Comparison of ENCODE assay signal across 10 mouse cellular contexts in genomic region chr2:24386158-24386963, GRCm38 (mm10). TPM values are rescaled to one million over a fixed set of nuclear protein-coding genes. Genes with fewer than 3 reads are reported as not detected.
DNase-seq lines count a peak whose midpoint lies in the region; ATAC-seq and TF ChIP-seq lines count a peak whose summit lies in the region.
"Had no signal": no experiment of that assay in that cellular context is flagged by ENCODE, and none has a peak within 500 bp of the region (broad histone marks: within the 10 kb centered on the region; RNA-seq: fewer than 3 reads in every experiment).

No protein-coding gene starts in this region.

- TF ChIP-seq EP300 in liver, embryonic 14.5 days (IDR thresholded peaks at IDR 0.05; ENCODE audit: low read depth), result no peak

- TF ChIP-seq CTCF in liver, embryonic 14.5 days (IDR thresholded peaks at IDR 0.05; ENCODE audit: low read depth), result no peak

- H3K4me2 ChIP-seq in liver, embryonic 14.5 days (ENCODE audit: low read depth), result peak overlapping the region; percentile 79
- H3K4me2 ChIP-seq: forebrain, embryonic 12.5 days had no signal

- H3K36me3 ChIP-seq in liver, embryonic 14.5 days (replicated peaks; ENCODE audit: control insufficient read depth, insufficient read depth, low read depth), result no peaks in the 10 kb centered on the region
- H3K36me3 ChIP-seq in midbrain, embryonic 10.5 days, result no peaks in the 10 kb centered on the region
- H3K36me3 ChIP-seq: forebrain, embryonic 12.5 days had no signal

- peak; percentile 39; the same call in 1 of the 2 replicates for ATAC-seq in liver, embryonic 14.5 days (ENCODE audit: insufficient read depth)

- 19% methylated on average over 21 of the region's 21 CpGs for WGBS in liver, embryonic 14.5 days (ENCODE audit: insufficient replicate concordance)
- 87% methylated on average over 21 of the region's 21 CpGs for WGBS in midbrain, embryonic 10.5 days

- no peaks in the 10 kb centered on the region for H3K9me3 ChIP-seq in liver, embryonic 14.5 days (ENCODE audit: control insufficient read depth, low read length)
- no peaks in the 10 kb centered on the region for H3K9me3 ChIP-seq in midbrain, embryonic 10.5 days (replicated peaks)
- H3K9me3 ChIP-seq: forebrain, embryonic 12.5 days had no signal

- intact Hi-C loops in left cerebral cortex, postnatal 4 days (cut with DNase I), result no loop called here

- peak overlapping the region; percentile 57 to 70 for H3K4me3 ChIP-seq in liver, embryonic 14.5 days (ENCODE audit: insufficient read depth in 1 of 2, low read depth in 2 of 2, low read length in 2 of 2)
- no peak overlapping the region for H3K4me3 ChIP-seq in midbrain, embryonic 10.5 days
- H3K4me3 ChIP-seq: forebrain, embryonic 12.5 days had no signal

- peak overlapping the region; percentile 72 for H3K9ac ChIP-seq in liver, embryonic 14.5 days (replicated peaks)
- H3K9ac ChIP-seq: forebrain, embryonic 12.5 days had no signal

- H3K27ac ChIP-seq in liver, embryonic 14.5 days, result peak overlapping the region; percentile 73
- no peak overlapping the region for H3K27ac ChIP-seq in midbrain, embryonic 10.5 days (replicated peaks)
- H3K27ac ChIP-seq: forebrain, embryonic 12.5 days had no signal

- peak; percentile 91 for DNase-seq in CD4-positive, CD25-positive, alpha-beta regulatory T cell, adult 2 months (ENCODE audit: low read depth, low spot score)
- DNase-seq in T-cell, adult 2 months (ENCODE audit: low spot score), result peak; percentile 94
- DNase-seq in liver, embryonic 14.5 days (ENCODE audit: low read depth in 3 of 3, low spot score in 3 of 3), result peak in 1 of 3 experiments; percentile 35
- DNase-seq in spleen, adult 12 weeks (ENCODE audit: low spot score), result peak; percentile 43
- no peak for DNase-seq in layer of hippocampus, postnatal 36 days
- DNase-seq in left cerebral cortex, postnatal 4 days, result no peak
- DNase-seq in midbrain, embryonic 10.5 days (ENCODE audit: low spot score), result no peak
- DNase-seq in right cerebral cortex, postnatal 4 days, result no peak
- DNase-seq: kidney, postnatal 10 days had no signal

- no peaks in the 10 kb centered on the region for H3K27me3 ChIP-seq in liver, embryonic 14.5 days (ENCODE audit: control insufficient read depth, insufficient read depth, low read length)
- no peaks in the 10 kb centered on the region for H3K27me3 ChIP-seq in midbrain, embryonic 10.5 days (ENCODE audit: low read depth, poor library complexity, severe bottlenecking)
- H3K27me3 ChIP-seq: forebrain, embryonic 12.5 days had no signal

- peaks cover 18 to 31% of the 10 kb centered on the region in 2 experiments; a peak in 3 of 4 replicates for H3K4me1 ChIP-seq in liver, embryonic 14.5 days (replicated peaks; ENCODE audit: control insufficient read depth in 2 of 2, insufficient read depth in 2 of 2, low read length in 1 of 2)
- no peaks in the 10 kb centered on the region for H3K4me1 ChIP-seq in midbrain, embryonic 10.5 days
- H3K4me1 ChIP-seq: forebrain, embryonic 12.5 days had no signal

RNA-seq across cellular contexts. Expression of gene Psd4, which starts 19.0 kb away (rescaled TPM):
- polyA plus RNA-seq in liver, embryonic 14.5 days (2012; rRNA removed), result 5.8 and 7.5 TPM in 2 replicates
- polyA plus RNA-seq in liver, embryonic 14.5 days (2014; fragmentation: Nextera tagmentation; extraction: Ambion mirVana), result 5.0 and 6.0 TPM in 2 replicates
- total RNA-seq in layer of hippocampus, postnatal 36 days (2021), result 1 to 10 TPM in 1 of 2 experiments, under 1 TPM in 1; 0.55 to 2.0 TPM
- 1 to 10 TPM in 1 of 2 experiments, under 1 TPM in 1; 0.83 to 2.9 TPM for total RNA-seq in left cerebral cortex, postnatal 4 days (2021)
- polyA plus RNA-seq in midbrain, embryonic 10.5 days (2016; fragmentation: Nextera tagmentation; extraction: Ambion mirVana), result 0.46 and 1.1 TPM in 2 replicates

RNA-seq across cellular contexts. Expression of gene Il1rn, which starts 49.7 kb away (rescaled TPM):
- polyA plus RNA-seq in liver, embryonic 14.5 days (2012; rRNA removed), result 3.7 and 4.8 TPM in 2 replicates
- polyA plus RNA-seq in liver, embryonic 14.5 days (2014; fragmentation: Nextera tagmentation; extraction: Ambion mirVana), result 6.3 and 6.4 TPM in 2 replicates
- total RNA-seq in layer of hippocampus, postnatal 36 days (2021), result not detected
- not detected for total RNA-seq in left cerebral cortex, postnatal 4 days (2021)
- not detected in 2 replicates for polyA plus RNA-seq in midbrain, embryonic 10.5 days (2016; fragmentation: Nextera tagmentation; extraction: Ambion mirVana)
- polyA plus RNA-seq: forebrain, embryonic 12.5 days had no signal

Comparison
In these comparisons a context has a peak if more than half of its experiments do, and no peak if none do; other contexts are left out.
1. DNase-seq: peak in CD4-positive, CD25-positive, alpha-beta regulatory T cell, adult 2 months (single experiment), T-cell, adult 2 months (single experiment) and spleen, adult 12 weeks (single experiment); none in layer of hippocampus, postnatal 36 days (0 of 2), left cerebral cortex, postnatal 4 days (single experiment), midbrain, embryonic 10.5 days (single experiment) and right cerebral cortex, postnatal 4 days (single experiment).